Mouse (Mus musculus): ENCODE results near the gene Hmga1. TPM values are rescaled to one million over a fixed set of nuclear protein-coding genes. Genes with fewer than 3 reads are reported as not detected.

Gene Hmga1
- total and polyA plus RNA-seq, 3 experiments, result 43.8 to 88.7 (median 83.7) TPM

GRCm38 (mm10) chr17:27611519-27611884 lies 55.2 kb downstream of the Hmga1 start:
- TF ChIP-seq USF2 (conservative IDR thresholded peaks at IDR 0.05; ENCODE audit: low read depth, low read length) (no peak), IRF4 (IDR thresholded peaks at IDR 0.05; ENCODE audit: low read depth, low read length) (no peak), SIN3A (IDR thresholded peaks at IDR 0.05; ENCODE audit: low read length) (no peak), NELFE (IDR thresholded peaks at IDR 0.05; ENCODE audit: low read depth, low read length) (no peak), CTCF (conservative IDR thresholded peaks at IDR 0.05 in 1 of 2, IDR thresholded peaks at IDR 0.05 in 1 of 2; ENCODE audit: low read depth in 2 of 2, low read length in 2 of 2) (no peak)
- H3K4me1 ChIP-seq (ENCODE audit: control insufficient read depth in 1 of 2, insufficient read depth in 2 of 2), result peaks cover 0 to 16% of the 10 kb centered on the region in 2 experiments; a peak in 2 of 4 replicates
- dilution Hi-C loops (cut with MboI; ENCODE audit: extremely low pct_ligation_motif_present, extremely low pct_unique_long_range_greater_than_20kb, low sequenced_read_pairs), result no loop called here
- no peak overlapping the region for H3K4me3 ChIP-seq (replicated peaks in 1 of 3; ENCODE audit: low read depth in 2 of 3, low read length in 2 of 3, poor library complexity in 1 of 3)
- no peaks in the 10 kb centered on the region for H3K27me3 ChIP-seq (replicated peaks)
- H3K9ac ChIP-seq (ENCODE audit: insufficient read depth, low read depth), result no peak overlapping the region
- no peak overlapping the region for H3K4me2 ChIP-seq (ENCODE audit: insufficient read depth, low read depth, poor library complexity, severe bottlenecking)
- DNase-seq (ENCODE audit: extremely low read depth), result no peak
- H3K36me3 ChIP-seq (replicated peaks in 1 of 2; ENCODE audit: control insufficient read depth in 1 of 2, insufficient read depth in 1 of 2, low read length in 1 of 2), result peaks cover 9 to 73% of the 10 kb centered on the region in 2 experiments
- no peak overlapping the region for H3K27ac ChIP-seq (ENCODE audit: insufficient read depth, low read depth)
- no peaks in the 10 kb centered on the region for H3K9me3 ChIP-seq (replicated peaks; ENCODE audit: low read length)
- in situ Hi-C loops (cut with MboI; ENCODE audit: low pct_ligation_motif_present, low pct_unique_long_range_greater_than_20kb, low sequenced_read_pairs), result no loop called here
- peaks cover 21% of the 10 kb centered on the region for H3K79me2 ChIP-seq (replicated peaks; ENCODE audit: control insufficient read depth, extremely low read depth, insufficient read depth, poor library complexity, severe bottlenecking)

GRCm38 (mm10) chr17:27611994-27612393 lies 55.7 kb downstream of the Hmga1 start:
- Histone ChIP-seq H3K79me2 (replicated peaks; ENCODE audit: control insufficient read depth, extremely low read depth, insufficient read depth, poor library complexity, severe bottlenecking) (peaks cover 23% of the 10 kb centered on the region), H3K36me3 (replicated peaks in 1 of 2; ENCODE audit: control insufficient read depth in 1 of 2, insufficient read depth in 1 of 2, low read length in 1 of 2) (peaks cover 12 to 75% of the 10 kb centered on the region in 2 experiments), H3K4me1 (ENCODE audit: control insufficient read depth in 1 of 2, insufficient read depth in 2 of 2) (peaks cover 0 to 16% of the 10 kb centered on the region in 2 experiments; a peak in 2 of 4 replicates), H3K4me2 (ENCODE audit: insufficient read depth, low read depth, poor library complexity, severe bottlenecking) (no peak overlapping the region), H3K27me3 (replicated peaks) (no peaks in the 10 kb centered on the region), H3K4me3 (replicated peaks in 1 of 3; ENCODE audit: low read depth in 2 of 3, low read length in 2 of 3, poor library complexity in 1 of 3) (no peak overlapping the region), H3K27ac (ENCODE audit: insufficient read depth, low read depth) (no peak overlapping the region), H3K9me3 (replicated peaks; ENCODE audit: low read length) (no peaks in the 10 kb centered on the region), H3K9ac (ENCODE audit: insufficient read depth, low read depth) (no peak overlapping the region)
- TF ChIP-seq NELFE (IDR thresholded peaks at IDR 0.05; ENCODE audit: low read depth, low read length) (no peak), CHD1 (IDR thresholded peaks at IDR 0.05; ENCODE audit: low read depth, low read length) (no peak), TBP (conservative IDR thresholded peaks at IDR 0.05; ENCODE audit: low read depth, low read length) (no peak), BHLHE40 (IDR thresholded peaks at IDR 0.05; ENCODE audit: low read depth, low read length) (no peak)
- in situ Hi-C loops (cut with MboI; ENCODE audit: low pct_ligation_motif_present, low pct_unique_long_range_greater_than_20kb, low sequenced_read_pairs), result no loop called here
- no peak for DNase-seq (ENCODE audit: extremely low read depth)
- dilution Hi-C loops (cut with MboI; ENCODE audit: extremely low pct_ligation_motif_present, extremely low pct_unique_long_range_greater_than_20kb, low sequenced_read_pairs), result no loop called here

GRCm38 (mm10) chr17:27613016-27613415 lies 56.7 kb downstream of the Hmga1 start:
- no peak overlapping the region for H3K4me2 ChIP-seq (ENCODE audit: insufficient read depth, low read depth, poor library complexity, severe bottlenecking)
- peaks cover 33% of the 10 kb centered on the region for H3K79me2 ChIP-seq (replicated peaks; ENCODE audit: control insufficient read depth, extremely low read depth, insufficient read depth, poor library complexity, severe bottlenecking)
- no peaks in the 10 kb centered on the region for H3K27me3 ChIP-seq (replicated peaks)
- in situ Hi-C loops (cut with MboI; ENCODE audit: low pct_ligation_motif_present, low pct_unique_long_range_greater_than_20kb, low sequenced_read_pairs), result no loop called here
- H3K27ac ChIP-seq (ENCODE audit: insufficient read depth, low read depth), result no peak overlapping the region
- dilution Hi-C loops (cut with MboI; ENCODE audit: extremely low pct_ligation_motif_present, extremely low pct_unique_long_range_greater_than_20kb, low sequenced_read_pairs), result no loop called here
- H3K9me3 ChIP-seq (replicated peaks; ENCODE audit: low read length), result peaks cover 6% of the 10 kb centered on the region
- H3K4me3 ChIP-seq (replicated peaks in 1 of 3; ENCODE audit: low read depth in 2 of 3, low read length in 2 of 3, poor library complexity in 1 of 3), result no peak overlapping the region
- DNase-seq (ENCODE audit: extremely low read depth), result no peak
- peaks cover 15 to 80% of the 10 kb centered on the region in 2 experiments for H3K36me3 ChIP-seq (replicated peaks in 1 of 2; ENCODE audit: control insufficient read depth in 1 of 2, insufficient read depth in 1 of 2, low read length in 1 of 2)
- H3K4me1 ChIP-seq (ENCODE audit: control insufficient read depth in 1 of 2, insufficient read depth in 2 of 2), result peaks cover 0 to 16% of the 10 kb centered on the region in 2 experiments; a peak in 2 of 4 replicates
- no peak overlapping the region for H3K9ac ChIP-seq (ENCODE audit: insufficient read depth, low read depth)
- TF ChIP-seq MYC (IDR thresholded peaks at IDR 0.05; ENCODE audit: low read depth, low read length) (no peak), UBTF (IDR thresholded peaks at IDR 0.05; ENCODE audit: low read depth, low read length) (no peak), TCF12 (IDR thresholded peaks at IDR 0.05; ENCODE audit: low read depth, low read length) (no peak), TBP (conservative IDR thresholded peaks at IDR 0.05; ENCODE audit: low read depth, low read length) (no peak), CTCF (conservative IDR thresholded peaks at IDR 0.05 in 1 of 2, IDR thresholded peaks at IDR 0.05 in 1 of 2; ENCODE audit: low read depth in 2 of 2, low read length in 2 of 2) (no peak), MXI1 (IDR thresholded peaks at IDR 0.05; ENCODE audit: low read depth, low read length) (no peak), NRF1 (IDR thresholded peaks at IDR 0.05; ENCODE audit: low read depth, low read length) (no peak), JUN (IDR thresholded peaks at IDR 0.05; ENCODE audit: insufficient read depth, low read depth, low read length) (no peak), MAX (IDR thresholded peaks at IDR 0.05; ENCODE audit: low read length) (no peak), ZC3H11A (IDR thresholded peaks at IDR 0.05; ENCODE audit: low read depth, low read length) (no peak), HCFC1 (IDR thresholded peaks at IDR 0.05; ENCODE audit: low read depth, low read length) (no peak), RAD21 (IDR thresholded peaks at IDR 0.05; ENCODE audit: low read depth, low read length) (no peak), NELFE (IDR thresholded peaks at IDR 0.05; ENCODE audit: low read depth, low read length) (no peak), ZNF384 (IDR thresholded peaks at IDR 0.05; ENCODE audit: low read depth, low read length) (no peak)
